Mouse (Mus musculus) thymus, adult 2 months (tissue): ENCODE measurements around the gene Lsmem1.

Source experiments
- CTCF ChIP-seq: fragments of 200-500 bp; IDR thresholded peaks from 2 replicates; pipeline ENCODE4 v1.5.1; 2012; ENCODE audit warnings: mild to moderate bottlenecking, control low read depth, low read length, moderate library complexity, borderline replicate concordance; ENCODE audit not compliant: control insufficient read depth, poor library complexity, insufficient read depth; ENCODE audit errors: extremely low read depth
- POLR2A ChIP-seq: fragments of 200-500 bp; IDR thresholded peaks from 2 replicates; pipeline ENCODE4 v1.6.1; 2012; ENCODE audit warnings: mild to moderate bottlenecking, low read length, control low read depth, moderate library complexity; ENCODE audit not compliant: control insufficient read depth, poor library complexity, insufficient read depth; ENCODE audit errors: extremely low read depth

GRCm38 (mm10) chr12:40221611-40222010 lies 22.3 kb upstream of the Lsmem1 start:
- TF ChIP-seq POLR2A (no peak), CTCF (no peak)
